Mouse (Mus musculus): ENCODE data around the gene Hist2h2bb. TPM values are rescaled to one million over a fixed set of nuclear protein-coding genes. Genes with fewer than 3 reads are reported as not detected.
"Not testable (repeated sequence)": the region's sequence is repeated elsewhere in the genome, so short reads cannot be mapped to it uniquely, and the experiment has no call there.

Hist2h2bb gene
- polyA plus RNA-seq, 1 experiment = 1.4 TPM

DNA sequence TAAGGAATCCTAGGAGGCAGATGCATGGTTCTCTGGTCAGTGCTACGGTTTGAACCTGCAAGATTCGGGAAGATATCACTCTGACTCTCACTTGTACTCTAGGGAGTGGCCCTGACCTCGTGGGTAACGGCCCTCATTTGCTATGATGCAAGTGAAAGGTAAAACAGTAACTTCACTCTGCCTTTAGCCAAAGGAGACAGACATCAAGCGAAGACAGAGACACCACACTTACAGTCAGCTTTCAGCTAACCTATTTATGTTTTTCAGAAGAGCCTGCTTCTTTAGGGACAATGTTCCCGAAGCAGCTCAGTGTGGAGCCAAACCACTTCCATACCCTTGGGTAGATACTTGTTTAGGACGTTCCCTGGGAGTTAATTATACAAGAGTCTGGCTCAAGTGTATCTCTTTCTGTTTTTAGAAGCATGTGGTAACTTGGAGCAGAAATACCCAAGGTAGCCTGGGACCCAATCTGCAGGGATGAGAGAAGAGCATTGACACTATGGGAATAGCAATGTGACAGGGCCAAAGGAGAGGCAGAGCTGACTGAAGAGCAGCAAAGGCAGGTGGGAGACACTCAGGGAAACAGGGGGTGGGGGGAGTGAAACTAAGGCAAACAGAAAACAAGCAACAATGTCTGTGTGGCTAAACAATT is 25.5 kb upstream of the Hist2h2bb start:
- TF ChIP-seq POLR2A (IDR thresholded peaks at IDR 0.05; ENCODE audit: control insufficient read depth, low read depth, low read length) (no peak), CTCF (IDR thresholded peaks at IDR 0.05; ENCODE audit: control insufficient read depth, insufficient read depth, insufficient replicate concordance, low read depth, low read length) (no peak)
- peaks cover 2% of the 10 kb centered on the region for H3K4me1 ChIP-seq (ENCODE audit: control insufficient read depth, insufficient read depth, low read length)
- no peaks in the 10 kb centered on the region for H3K27me3 ChIP-seq (ENCODE audit: control insufficient read depth, insufficient read depth, low read length)

DNA sequence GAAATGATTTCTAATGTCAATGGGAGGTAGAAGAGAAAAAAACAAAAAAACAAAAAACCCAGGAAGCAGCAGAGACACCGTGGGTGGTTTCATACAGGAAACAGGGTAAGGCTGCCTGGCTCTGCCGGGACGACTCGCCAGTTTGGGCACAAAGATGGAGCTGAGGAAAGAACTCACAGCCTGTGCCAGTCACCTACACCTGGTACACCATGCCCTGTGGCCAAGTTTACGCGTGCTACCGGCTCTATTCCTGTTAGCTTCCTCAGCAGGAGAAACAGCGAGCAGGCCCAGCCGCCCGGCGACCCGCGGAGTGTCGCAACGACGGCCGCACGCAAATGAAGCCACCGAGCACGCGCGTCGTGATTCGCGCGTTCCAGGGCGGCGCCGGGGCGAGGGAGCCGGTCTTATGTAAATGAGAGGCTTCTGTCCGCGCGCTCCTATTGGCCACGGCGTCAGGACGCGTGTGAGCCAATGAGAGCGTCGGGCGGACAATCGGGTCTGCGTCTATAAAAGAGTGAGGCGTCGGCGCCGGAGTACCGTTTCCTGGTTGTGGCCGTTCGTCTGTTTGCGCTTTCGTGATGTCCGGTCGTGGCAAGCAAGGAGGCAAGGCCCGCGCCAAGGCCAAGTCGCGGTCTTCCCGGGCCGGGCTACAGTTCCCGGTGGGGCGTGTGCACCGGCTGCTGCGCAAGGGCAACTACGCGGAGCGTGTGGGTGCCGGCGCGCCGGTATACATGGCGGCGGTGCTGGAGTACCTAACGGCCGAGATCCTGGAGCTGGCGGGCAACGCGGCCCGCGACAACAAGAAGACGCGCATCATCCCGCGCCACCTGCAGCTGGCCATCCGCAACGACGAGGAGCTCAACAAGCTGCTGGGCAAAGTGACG is 24.3 kb upstream of the Hist2h2bb start, which contains the start of gene Hist2h2aa1:
Gene Hist2h2aa1 (plus strand): TSS at position 495 of the 884 bp plus-strand sequence.
- H3K27ac ChIP-seq (ENCODE audit: control insufficient read depth, insufficient read depth, low read depth, low read length) = peak within 1 kb of the TSS; percentile 100
- peak within 1 kb of the TSS; percentile 100 for H3K4me3 ChIP-seq (ENCODE audit: control insufficient read depth, low read depth, low read length)
- H3K4me1 ChIP-seq (ENCODE audit: control insufficient read depth, insufficient read depth, low read length); H3K27me3 ChIP-seq (ENCODE audit: control insufficient read depth, insufficient read depth, low read length); H3K36me3 ChIP-seq (ENCODE audit: control insufficient read depth, insufficient read depth, low read length): not testable (repeated sequence)
- TF ChIP-seq CTCF (IDR thresholded peaks at IDR 0.05; ENCODE audit: control insufficient read depth, insufficient read depth, insufficient replicate concordance, low read depth, low read length) (0 out of 2 replicates have a peak, but pooled peaks have one; percentile 1), POLR2A (IDR thresholded peaks at IDR 0.05; ENCODE audit: control insufficient read depth, low read depth, low read length) (peak; percentile 57; the same call in 1 of the 2 replicates)

More for the DNA sequence above, 25.5 kb upstream of the Hist2h2bb start:
- Histone ChIP-seq H3K4me3 (ENCODE audit: control insufficient read depth, low read depth, low read length) (peak overlapping the region; percentile 73), H3K36me3 (ENCODE audit: control insufficient read depth, insufficient read depth, low read length) (no peaks in the 10 kb centered on the region), H3K27ac (ENCODE audit: control insufficient read depth, insufficient read depth, low read depth, low read length) (peak overlapping the region; percentile 5)

- H3K36me3 ChIP-seq (ENCODE audit: control insufficient read depth, insufficient read depth, low read length); H3K27me3 ChIP-seq (ENCODE audit: control insufficient read depth, insufficient read depth, low read length); H3K4me1 ChIP-seq (ENCODE audit: control insufficient read depth, insufficient read depth, low read length): not testable (repeated sequence)
- Histone ChIP-seq H3K4me3 (ENCODE audit: control insufficient read depth, low read depth, low read length) (peak overlapping the region; percentile 84), H3K27ac (ENCODE audit: control insufficient read depth, insufficient read depth, low read depth, low read length) (peak overlapping the region; percentile 85)
Measured at GRCm38 (mm10) chr3:96246018-96246417, 23.5 kb upstream of the Hist2h2bb start.

GRCm38 (mm10) chr3:96246427-96246856 is 23.1 kb upstream of the Hist2h2bb start, which contains the start of gene Hist2h3c1:
TSS of gene Hist2h3c1 (plus strand) at chr3:96246685.
- Histone ChIP-seq H3K27ac (ENCODE audit: control insufficient read depth, insufficient read depth, low read depth, low read length) (peak within 1 kb of the TSS; percentile 85), H3K4me3 (ENCODE audit: control insufficient read depth, low read depth, low read length) (peak within 1 kb of the TSS; percentile 84)
- not testable (repeated sequence) for H3K4me1 ChIP-seq (ENCODE audit: control insufficient read depth, insufficient read depth, low read length); H3K36me3 ChIP-seq (ENCODE audit: control insufficient read depth, insufficient read depth, low read length); H3K27me3 ChIP-seq (ENCODE audit: control insufficient read depth, insufficient read depth, low read length)

GRCm38 (mm10) chr3:96247356-96248140 is 22.0 kb upstream of the Hist2h2bb start:
- H3K36me3 ChIP-seq (ENCODE audit: control insufficient read depth, insufficient read depth, low read length) = no peaks in the 10 kb centered on the region
- H3K4me3 ChIP-seq (ENCODE audit: control insufficient read depth, low read depth, low read length) = peak overlapping the region; percentile 74
- TF ChIP-seq POLR2A (IDR thresholded peaks at IDR 0.05; ENCODE audit: control insufficient read depth, low read depth, low read length) = no peak
- TF ChIP-seq CTCF (IDR thresholded peaks at IDR 0.05; ENCODE audit: control insufficient read depth, insufficient read depth, insufficient replicate concordance, low read depth, low read length) = no peak
- H3K27me3 ChIP-seq (ENCODE audit: control insufficient read depth, insufficient read depth, low read length) = no peaks in the 10 kb centered on the region
- no peaks in the 10 kb centered on the region; the same call in 1 of the 2 replicates for H3K4me1 ChIP-seq (ENCODE audit: control insufficient read depth, insufficient read depth, low read length)
- H3K27ac ChIP-seq (ENCODE audit: control insufficient read depth, insufficient read depth, low read depth, low read length) = no peak overlapping the region

- peak overlapping the region; percentile 16; the same call in 1 of the 2 replicates for H3K4me3 ChIP-seq (ENCODE audit: control insufficient read depth, low read depth, low read length)
- TF ChIP-seq POLR2A (IDR thresholded peaks at IDR 0.05; ENCODE audit: control insufficient read depth, low read depth, low read length) (no peak), CTCF (IDR thresholded peaks at IDR 0.05; ENCODE audit: control insufficient read depth, insufficient read depth, insufficient replicate concordance, low read depth, low read length) (no peak)
- no peak overlapping the region for H3K27ac ChIP-seq (ENCODE audit: control insufficient read depth, insufficient read depth, low read depth, low read length)
- H3K36me3 ChIP-seq (ENCODE audit: control insufficient read depth, insufficient read depth, low read length) = no peaks in the 10 kb centered on the region
- H3K4me1 ChIP-seq (ENCODE audit: control insufficient read depth, insufficient read depth, low read length) = no peaks in the 10 kb centered on the region; the same call in 1 of the 2 replicates
- H3K27me3 ChIP-seq (ENCODE audit: control insufficient read depth, insufficient read depth, low read length) = no peaks in the 10 kb centered on the region
Measured at GRCm38 (mm10) chr3:96248141-96249033, 21.2 kb upstream of the Hist2h2bb start.

All from testis, adult 2 months (tissue).